Mouse (Mus musculus): ENCODE measurements around the gene Eno2. TPM values are rescaled to one million over a fixed set of nuclear protein-coding genes. Genes with fewer than 3 reads are reported as not detected.

Eno2 gene
- total RNA-seq, 2 experiments from 2014 or later = not detected

DNA sequence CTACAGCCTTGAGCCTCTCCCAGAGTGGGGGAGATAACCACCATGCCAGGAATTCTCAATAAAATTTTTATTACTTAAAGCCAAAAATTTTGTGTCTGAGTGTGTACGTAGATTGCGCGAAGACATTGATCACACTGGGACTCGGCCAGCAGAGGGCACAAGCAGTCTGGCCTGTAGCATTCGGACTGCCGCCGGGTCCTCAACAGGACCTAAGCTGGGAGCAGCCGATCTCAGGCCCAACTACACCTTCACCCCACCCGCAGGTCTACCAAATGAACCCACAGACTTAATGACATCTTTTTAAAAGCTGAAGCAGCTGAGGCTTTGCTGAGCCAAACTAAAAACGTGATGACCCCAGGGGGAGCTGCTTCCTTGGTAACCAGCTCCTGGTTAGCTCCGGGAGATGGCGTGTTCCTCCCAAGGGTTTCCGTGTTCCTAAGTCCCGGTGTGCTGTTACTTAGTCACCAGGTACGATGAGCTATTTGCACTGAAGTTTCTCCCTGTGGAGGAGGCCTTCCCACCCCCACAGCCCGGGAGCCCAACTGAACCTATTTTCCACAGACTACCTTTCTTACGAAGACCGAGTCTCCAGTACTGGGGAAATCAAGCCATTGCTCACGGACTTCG lies 52.5 kb downstream of the Eno2 start:
- peak; percentile 66 for ATAC-seq (ENCODE audit: poor library complexity, severe bottlenecking)

DNA sequence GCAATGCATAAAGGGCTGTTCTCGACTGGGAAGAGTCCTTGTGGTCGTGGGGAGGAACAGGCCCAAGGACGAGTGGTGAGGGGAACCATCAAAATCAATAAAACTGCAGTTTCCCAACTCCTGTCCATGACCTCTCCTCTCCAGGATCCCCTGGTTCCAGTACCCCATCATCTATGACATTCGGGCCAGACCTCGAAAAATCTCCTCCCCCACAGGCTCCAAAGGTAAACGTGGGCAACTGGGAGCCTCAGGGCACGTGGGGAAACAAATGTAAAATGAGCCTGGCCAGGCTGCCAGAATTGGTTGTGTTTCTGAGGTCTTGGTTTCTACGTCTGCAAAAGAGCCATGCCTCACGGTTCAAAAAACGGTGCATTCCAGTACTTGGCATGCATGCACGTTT lies 56.6 kb downstream of the Eno2 start:
- no peak for ATAC-seq (ENCODE audit: poor library complexity, severe bottlenecking)

DNA sequence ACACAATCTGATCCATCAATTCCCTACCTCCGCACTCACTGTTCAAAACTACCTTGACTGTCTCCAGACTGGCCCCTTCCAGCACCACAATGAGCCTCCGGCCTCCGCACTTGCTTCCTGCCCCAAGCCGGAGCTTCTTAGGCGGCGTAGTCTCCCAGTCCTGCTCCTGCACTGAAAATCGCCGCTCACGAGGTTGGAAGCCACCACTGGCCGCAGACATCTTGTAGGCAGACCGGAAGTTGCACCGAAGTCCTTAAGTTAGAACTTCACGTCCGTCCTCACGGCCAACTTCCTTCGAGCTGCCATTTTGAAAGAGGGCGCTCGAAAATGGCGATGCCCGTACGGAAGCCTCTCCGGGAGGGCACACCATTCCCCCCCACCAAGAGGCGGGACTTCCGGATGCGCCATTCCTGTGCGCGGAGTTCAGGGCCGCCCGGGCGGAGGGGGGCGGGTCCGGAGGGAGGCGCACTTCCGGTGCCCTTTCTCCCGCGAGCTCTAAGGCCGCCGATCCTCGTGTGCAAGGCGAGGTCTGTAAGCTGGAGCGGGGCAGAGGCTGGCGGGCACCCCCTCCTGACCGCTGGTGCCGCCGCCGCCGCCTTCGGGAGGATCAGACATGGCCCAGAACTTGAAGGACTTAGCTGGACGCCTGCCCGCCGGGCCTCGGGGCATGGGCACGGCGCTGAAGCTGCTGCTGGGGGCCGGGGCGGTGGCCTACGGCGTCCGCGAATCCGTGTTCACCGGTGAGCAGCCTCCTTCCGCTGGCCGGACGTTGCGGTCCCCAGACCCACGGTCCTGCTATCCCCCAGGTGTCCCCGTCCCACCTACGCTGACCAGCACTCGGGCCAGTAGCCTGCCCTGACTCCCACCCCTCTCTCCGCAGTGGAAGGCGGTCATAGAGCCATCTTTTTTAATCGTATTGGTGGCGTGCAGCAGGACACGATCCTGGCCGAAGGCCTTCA lies 57.4 kb downstream of the Eno2 start, which contains the start of the genes Emg1 and Phb2:
TSS of gene Emg1 (minus strand) at position 355 of the 959 bp plus-strand sequence.
TSS of gene Phb2 (plus strand) at position 513 of the 959 bp plus-strand sequence.
- ATAC-seq (ENCODE audit: poor library complexity, severe bottlenecking) = peak; percentile 95

Other genes starting within 250 kb of the Eno2 start
- 0.14 TPM in 1 of 2 replicates, not detected in the other for gene C1s1, start 227.3 kb downstream of the Eno2 start, total RNA-seq (2015)
- gene C1s1, start 227.3 kb downstream of the Eno2 start, total RNA-seq (2017) = 0.28 and 1.0 TPM in 2 replicates
- not detected in 2 replicates for gene C1rb, start 199.4 kb downstream of the Eno2 start, total RNA-seq (2015)
- gene C1rb, start 199.4 kb downstream of the Eno2 start, total RNA-seq (2017) = not detected in 2 replicates
- not detected in 2 replicates for gene C1s2, start 133.6 kb downstream of the Eno2 start, total RNA-seq (2015)
- 0.16 TPM in 1 of 2 replicates, not detected in the other for gene C1s2, start 133.6 kb downstream of the Eno2 start, total RNA-seq (2017)
- gene Lpcat3, start 106.6 kb downstream of the Eno2 start, total RNA-seq (2015) = 32.8 and 48.3 TPM in 2 replicates
- 22.4 and 24.8 TPM in 2 replicates for gene Lpcat3, start 106.6 kb downstream of the Eno2 start, total RNA-seq (2017)
- gene Emg1, start 57.5 kb downstream of the Eno2 start, total RNA-seq (2015) = 144 and 179 TPM in 2 replicates
- 170 and 206 TPM in 2 replicates for gene Emg1, start 57.5 kb downstream of the Eno2 start, total RNA-seq (2017)
- 99.5 and 115 TPM in 2 replicates for gene Phb2, start 57.3 kb downstream of the Eno2 start, total RNA-seq (2015)
- 152 and 160 TPM in 2 replicates for gene Phb2, start 57.3 kb downstream of the Eno2 start, total RNA-seq (2017)
- gene Ptpn6, start 31.0 kb downstream of the Eno2 start, total RNA-seq (2015) = 308 and 336 TPM in 2 replicates
- 1,009 and 1,024 TPM in 2 replicates for gene Ptpn6, start 31.0 kb downstream of the Eno2 start, total RNA-seq (2017)
- 177 and 203 TPM in 2 replicates for gene Grcc10, start 28.3 kb downstream of the Eno2 start, total RNA-seq (2015)
- gene Grcc10, start 28.3 kb downstream of the Eno2 start, total RNA-seq (2017) = 121 and 136 TPM in 2 replicates
- gene Gm45234, start 13.7 kb downstream of the Eno2 start, total RNA-seq (2015) = not detected in 2 replicates
- gene Gm45234, start 13.7 kb downstream of the Eno2 start, total RNA-seq (2017) = not detected in 2 replicates
- 25.7 and 29.8 TPM in 2 replicates for gene Atn1, start 13.1 kb downstream of the Eno2 start, total RNA-seq (2015)
- gene Atn1, start 13.1 kb downstream of the Eno2 start, total RNA-seq (2017) = 3.0 and 10.9 TPM in 2 replicates
- gene Lrrc23, start 10.1 kb upstream of the Eno2 start, total RNA-seq (2015) = not detected in 2 replicates
- 0.26 and 3.9 TPM in 2 replicates for gene Lrrc23, start 10.1 kb upstream of the Eno2 start, total RNA-seq (2017)
- 5.1 and 8.0 TPM in 2 replicates for gene Spsb2, start 39.0 kb upstream of the Eno2 start, total RNA-seq (2015)
- gene Spsb2, start 39.0 kb upstream of the Eno2 start, total RNA-seq (2017) = 10.3 and 14.0 TPM in 2 replicates
- gene Tpi1, start 44.6 kb upstream of the Eno2 start, total RNA-seq (2015) = 134 and 144 TPM in 2 replicates
- gene Tpi1, start 44.6 kb upstream of the Eno2 start, total RNA-seq (2017) = 93.8 and 113 TPM in 2 replicates
- 31.8 and 32.7 TPM in 2 replicates for gene Usp5, start 59.8 kb upstream of the Eno2 start, total RNA-seq (2015)
- gene Usp5, start 59.8 kb upstream of the Eno2 start, total RNA-seq (2017) = 56.3 and 58.5 TPM in 2 replicates
- 160 and 180 TPM in 2 replicates for gene Cdca3, start 59.9 kb upstream of the Eno2 start, total RNA-seq (2015)
- gene Cdca3, start 59.9 kb upstream of the Eno2 start, total RNA-seq (2017) = 168 and 185 TPM in 2 replicates
- gene Gnb3, start 70.6 kb upstream of the Eno2 start, total RNA-seq (2015) = not detected in 2 replicates
- gene Gnb3, start 70.6 kb upstream of the Eno2 start, total RNA-seq (2017) = not detected in 2 replicates
- 0.09 and 0.14 TPM in 2 replicates for gene P3h3, start 88.1 kb upstream of the Eno2 start, total RNA-seq (2015)
- gene P3h3, start 88.1 kb upstream of the Eno2 start, total RNA-seq (2017) = 0.61 TPM in 1 of 2 replicates, not detected in the other
- not detected in 2 replicates for gene Gpr162, start 94.3 kb upstream of the Eno2 start, total RNA-seq (2015)
- gene Gpr162, start 94.3 kb upstream of the Eno2 start, total RNA-seq (2017) = 0.33 TPM in 1 of 2 replicates, not detected in the other
- 0.09 and 0.71 TPM in 2 replicates for gene Cd4, start 118.5 kb upstream of the Eno2 start, total RNA-seq (2015)
- 0.20 and 0.37 TPM in 2 replicates for gene Cd4, start 118.5 kb upstream of the Eno2 start, total RNA-seq (2017)
- 1.2 TPM in 2 replicates for gene Lag3, start 142.0 kb upstream of the Eno2 start, total RNA-seq (2015)
- gene Lag3, start 142.0 kb upstream of the Eno2 start, total RNA-seq (2017) = 0.44 and 1.4 TPM in 2 replicates
- 129 and 159 TPM in 2 replicates for gene Ptms, start 150.4 kb upstream of the Eno2 start, total RNA-seq (2015)
- gene Ptms, start 150.4 kb upstream of the Eno2 start, total RNA-seq (2017) = 195 and 207 TPM in 2 replicates
- gene Mlf2, start 161.7 kb upstream of the Eno2 start, total RNA-seq (2015) = 73.6 and 82.9 TPM in 2 replicates
- 50.9 and 70.6 TPM in 2 replicates for gene Mlf2, start 161.7 kb upstream of the Eno2 start, total RNA-seq (2017)
- gene Cops7a, start 195.9 kb upstream of the Eno2 start, total RNA-seq (2015) = 35.4 and 37.2 TPM in 2 replicates
- gene Cops7a, start 195.9 kb upstream of the Eno2 start, total RNA-seq (2017) = 19.4 and 25.7 TPM in 2 replicates
- not detected in 2 replicates for gene Pianp, start 227.0 kb upstream of the Eno2 start, total RNA-seq (2015)
- not detected in 2 replicates for gene Pianp, start 227.0 kb upstream of the Eno2 start, total RNA-seq (2017)
- gene Zfp384, start 239.5 kb upstream of the Eno2 start, total RNA-seq (2015) = 67.0 and 70.0 TPM in 2 replicates
- gene Zfp384, start 239.5 kb upstream of the Eno2 start, total RNA-seq (2017) = 34.1 and 36.0 TPM in 2 replicates